Mouse (Mus musculus): ENCODE results near the gene Simc1. TPM values are rescaled to one million over a fixed set of nuclear protein-coding genes. Genes with fewer than 3 reads are reported as not detected.

Gene Simc1
- total RNA-seq, 2 experiments from 2014 or later: 7.2 to 21.1 TPM

- ATAC-seq (replicated peaks; ENCODE audit: low FRiP score, low TSS enrichment, poor library complexity, severe bottlenecking): no peak
Observed at GRCm38 (mm10) chr13:54521181-54521580, 17.6 kb downstream of the Simc1 start.

GRCm38 (mm10) chr13:54527140-54527539, 23.6 kb downstream of the Simc1 start:
- no peak for ATAC-seq (replicated peaks; ENCODE audit: low FRiP score, low TSS enrichment, poor library complexity, severe bottlenecking)

- no peak for ATAC-seq (replicated peaks; ENCODE audit: low FRiP score, low TSS enrichment, poor library complexity, severe bottlenecking)
Observed at GRCm38 (mm10) chr13:54532134-54532533, 28.6 kb downstream of the Simc1 start.

- ATAC-seq (replicated peaks; ENCODE audit: low FRiP score, low TSS enrichment, poor library complexity, severe bottlenecking): no peak
Observed at GRCm38 (mm10) chr13:54548036-54548435, 44.5 kb downstream of the Simc1 start.

- ATAC-seq (replicated peaks; ENCODE audit: low FRiP score, low TSS enrichment, poor library complexity, severe bottlenecking): no peak
Observed at GRCm38 (mm10) chr13:54556176-54556575, 52.6 kb downstream of the Simc1 start.

DNA sequence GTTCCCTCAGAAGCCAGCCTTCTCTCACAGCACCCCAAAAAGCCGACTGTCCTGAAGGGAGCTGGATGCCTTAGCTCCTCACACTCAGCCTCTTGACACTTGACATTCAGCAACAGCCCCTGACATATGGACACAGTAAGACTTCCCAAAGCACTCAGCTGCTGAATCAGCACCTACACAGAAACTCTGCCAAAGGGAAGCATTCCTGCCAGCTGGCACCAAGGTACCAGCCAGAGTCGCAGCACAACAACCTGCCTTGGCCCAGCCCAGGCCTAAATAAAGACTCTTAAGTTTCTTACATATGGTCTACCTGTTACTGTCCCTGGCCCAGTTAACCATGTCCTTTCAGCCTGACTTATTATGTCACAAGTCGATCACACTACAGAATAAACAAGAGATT, 53.2 kb downstream of the Simc1 start:
- no peak for ATAC-seq (replicated peaks; ENCODE audit: low FRiP score, low TSS enrichment, poor library complexity, severe bottlenecking)

DNA sequence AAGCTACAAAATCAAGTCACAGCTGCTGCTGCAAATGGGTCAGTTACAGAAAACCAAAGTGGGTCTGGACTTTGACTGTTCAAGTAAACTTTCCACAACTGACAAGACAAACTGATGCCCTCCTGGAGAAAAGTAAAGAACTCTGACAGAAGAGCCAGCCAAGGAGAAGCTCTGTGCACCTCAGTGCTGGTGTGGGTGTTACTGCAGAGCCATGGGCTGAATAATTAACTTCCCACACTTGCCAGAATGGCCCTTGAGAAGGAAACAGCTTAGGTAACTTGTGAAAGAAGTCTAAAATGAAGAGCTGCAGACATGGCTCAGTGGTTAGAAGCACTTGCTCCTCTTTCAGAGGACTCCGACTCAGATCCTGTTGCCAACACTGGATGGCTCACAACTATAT, 54.1 kb downstream of the Simc1 start:
- ATAC-seq (replicated peaks; ENCODE audit: low FRiP score, low TSS enrichment, poor library complexity, severe bottlenecking): no peak

GRCm38 (mm10) chr13:54559656-54560055, 56.1 kb downstream of the Simc1 start:
- no peak for ATAC-seq (replicated peaks; ENCODE audit: low FRiP score, low TSS enrichment, poor library complexity, severe bottlenecking)

GRCm38 (mm10) chr13:54560608-54561007, 57.0 kb downstream of the Simc1 start:
- no peak for ATAC-seq (replicated peaks; ENCODE audit: low FRiP score, low TSS enrichment, poor library complexity, severe bottlenecking)

DNA sequence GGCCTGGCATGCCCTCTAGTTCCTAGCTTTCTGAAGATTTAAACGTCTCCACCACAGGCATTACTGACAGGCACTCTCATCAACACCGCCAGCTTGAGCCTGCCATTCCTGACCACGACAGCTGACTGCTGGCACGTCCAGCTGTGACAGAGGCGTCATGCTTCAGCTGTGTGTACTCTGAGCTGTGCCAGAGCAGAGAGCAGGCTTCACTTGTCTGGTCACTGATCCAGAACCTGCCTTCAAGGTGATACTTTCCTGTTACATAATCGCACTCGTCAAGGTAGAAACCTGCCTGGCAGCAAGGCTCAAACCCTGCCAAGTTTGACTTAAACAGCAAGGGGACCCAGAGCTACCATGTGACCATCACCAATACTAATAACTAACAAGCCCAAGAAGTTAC, 59.0 kb downstream of the Simc1 start:
- no peak for ATAC-seq (replicated peaks; ENCODE audit: low FRiP score, low TSS enrichment, poor library complexity, severe bottlenecking)

DNA sequence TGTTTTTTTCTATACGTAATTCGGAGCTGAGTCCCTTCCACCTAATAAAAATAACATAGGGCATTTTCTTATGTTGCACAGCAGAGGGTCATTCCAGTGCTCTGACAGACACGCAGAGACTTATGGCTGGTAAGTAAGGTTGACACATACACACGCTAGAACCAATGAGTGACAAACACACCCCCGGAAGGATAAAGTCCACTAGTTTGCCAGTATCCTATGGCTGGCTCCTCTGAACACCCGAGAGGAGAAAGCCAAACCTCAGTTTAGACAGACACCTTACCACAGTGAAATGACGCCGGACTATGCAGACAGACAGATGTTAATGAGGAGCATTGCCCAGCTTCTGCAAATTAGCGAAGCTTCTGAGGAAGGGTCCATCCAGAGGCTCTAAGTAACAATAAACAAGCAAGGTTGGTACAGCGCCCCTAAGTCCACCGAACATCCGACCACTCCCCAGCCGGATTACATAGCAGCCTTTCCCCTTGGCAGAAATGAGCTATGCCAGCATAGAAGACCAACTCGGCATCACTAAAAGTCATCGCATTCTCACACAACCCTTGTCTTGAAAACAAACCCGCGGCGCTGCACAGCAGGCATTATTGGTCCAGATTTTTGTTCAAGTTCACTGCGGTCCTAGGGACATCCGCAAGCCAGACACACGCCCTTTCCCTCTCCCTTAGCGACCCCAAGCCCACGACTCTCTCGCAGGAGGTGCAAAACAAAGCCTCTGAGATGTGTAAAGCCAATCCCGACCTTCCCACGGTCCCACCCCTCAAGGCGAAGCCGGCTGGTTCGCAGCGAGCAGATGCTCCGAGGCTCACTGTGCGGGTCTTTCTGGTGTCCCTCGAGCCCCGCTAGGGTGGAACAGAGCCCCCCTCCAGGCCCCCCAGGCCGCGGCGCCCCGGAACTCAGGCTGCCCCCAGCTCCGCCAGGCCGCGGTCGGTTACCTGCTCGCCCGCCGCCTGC, 60.9 kb downstream of the Simc1 start:
- no peak for ATAC-seq (replicated peaks; ENCODE audit: low FRiP score, low TSS enrichment, poor library complexity, severe bottlenecking)

GRCm38 (mm10) chr13:54565201-54565581, 61.6 kb downstream of the Simc1 start, which contains the start of gene 4833439L19Rik:
4833439L19Rik (minus strand) TSS chr13:54565435.
- ATAC-seq (replicated peaks; ENCODE audit: low FRiP score, low TSS enrichment, poor library complexity, severe bottlenecking): peak; percentile 92

DNA sequence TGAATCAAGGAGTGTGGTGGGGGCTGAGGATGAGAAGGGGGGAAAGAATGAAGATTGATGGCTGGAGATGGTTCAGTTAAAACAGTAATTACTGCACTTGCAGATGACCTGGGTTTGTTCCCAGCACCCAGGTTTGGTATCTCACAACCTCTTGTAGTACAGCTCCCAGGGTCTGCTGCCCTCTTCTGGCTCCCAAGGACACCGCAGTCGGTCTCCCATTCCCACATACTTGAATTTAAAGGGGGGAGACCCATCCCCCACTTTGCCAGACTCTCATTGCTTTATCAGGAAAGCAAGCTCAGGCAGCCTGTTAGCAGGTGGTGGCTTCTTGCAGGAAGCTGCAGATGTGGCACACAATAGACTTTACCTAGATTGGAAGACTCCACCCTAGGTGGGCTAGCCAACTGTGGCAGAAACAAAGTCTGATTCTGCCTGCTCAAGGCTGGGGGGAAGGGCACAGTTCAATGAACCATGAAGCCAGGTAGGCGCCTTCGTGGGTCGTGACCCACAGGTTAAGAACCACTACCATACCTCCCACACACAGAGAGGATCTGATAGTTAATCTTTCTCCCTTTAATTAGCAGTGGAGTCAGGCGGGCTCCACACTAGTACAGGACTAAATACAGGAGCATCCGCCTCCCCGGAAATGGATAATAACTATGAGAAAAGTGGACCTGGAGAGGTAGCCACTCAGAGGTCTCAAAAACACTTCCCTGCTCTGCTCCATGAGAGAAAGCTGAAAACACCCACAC, 62.2 kb downstream of the Simc1 start:
- peak; percentile 47 for ATAC-seq (replicated peaks; ENCODE audit: low FRiP score, low TSS enrichment, poor library complexity, severe bottlenecking)

DNA sequence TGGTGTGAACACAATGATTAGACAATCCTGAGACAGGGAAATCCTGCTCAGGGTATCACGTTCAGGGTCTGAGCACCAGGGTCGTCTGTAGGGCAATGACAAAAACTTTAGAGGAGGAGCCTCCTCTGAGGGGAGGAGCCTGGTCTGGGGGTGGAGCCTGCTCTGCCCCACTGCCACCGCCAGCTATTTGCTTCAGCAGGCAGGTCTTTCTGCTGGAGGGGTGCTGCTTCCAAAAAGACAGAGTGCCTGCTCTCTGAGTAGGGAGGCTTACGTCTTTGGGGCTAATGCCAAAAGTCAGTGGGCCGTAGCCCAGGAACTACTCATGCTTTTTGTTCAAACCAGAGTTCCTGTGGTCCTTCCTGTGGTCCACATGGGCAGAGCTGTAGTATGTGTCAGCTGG, 64.8 kb downstream of the Simc1 start:
- ATAC-seq (replicated peaks; ENCODE audit: low FRiP score, low TSS enrichment, poor library complexity, severe bottlenecking): no peak

- no peak for ATAC-seq (replicated peaks; ENCODE audit: low FRiP score, low TSS enrichment, poor library complexity, severe bottlenecking)
Observed at GRCm38 (mm10) chr13:54569282-54569681, 65.7 kb downstream of the Simc1 start.

GRCm38 (mm10) chr13:54570736-54571135, 67.2 kb downstream of the Simc1 start:
- ATAC-seq (replicated peaks; ENCODE audit: low FRiP score, low TSS enrichment, poor library complexity, severe bottlenecking): no peak

DNA sequence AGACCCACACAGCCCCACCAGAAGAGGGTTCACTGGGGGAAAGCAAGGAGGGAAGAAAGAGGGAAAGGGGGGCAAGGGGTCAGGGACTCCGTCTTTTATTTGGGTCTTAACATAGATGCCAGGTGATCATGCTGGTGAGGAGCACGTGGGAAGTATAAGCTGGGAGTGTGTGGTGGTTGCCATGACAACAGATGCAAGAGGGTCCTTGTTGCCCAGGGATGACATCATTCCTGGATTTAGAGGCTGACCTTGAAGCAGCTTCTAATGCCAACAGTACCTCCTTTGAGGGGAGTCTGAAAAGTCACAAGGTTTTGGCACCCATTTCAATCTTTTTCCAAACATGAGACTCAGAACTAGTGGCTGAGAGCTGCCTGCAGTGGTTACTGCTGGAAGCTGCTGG, 68.1 kb downstream of the Simc1 start:
- no peak for ATAC-seq (replicated peaks; ENCODE audit: low FRiP score, low TSS enrichment, poor library complexity, severe bottlenecking)

DNA sequence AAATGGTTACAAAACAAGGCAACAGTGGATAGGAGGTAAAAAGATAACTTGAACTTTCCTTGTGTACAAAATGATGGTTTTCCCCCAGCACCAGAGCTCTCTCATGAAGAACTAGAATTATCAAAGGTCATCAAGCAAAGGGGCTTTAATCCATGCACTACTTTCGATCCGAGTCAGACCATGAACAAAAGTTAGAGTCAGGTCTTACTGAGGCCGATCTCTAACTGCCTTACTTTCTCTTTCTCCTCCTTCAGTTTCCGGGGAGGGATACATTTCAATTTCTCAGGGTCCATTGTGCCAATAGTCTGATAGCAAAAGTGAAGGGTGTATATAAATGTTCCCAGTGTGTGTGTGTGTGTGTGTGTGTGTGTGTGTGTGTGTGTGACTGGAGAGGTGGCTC, 69.0 kb downstream of the Simc1 start:
- ATAC-seq (replicated peaks; ENCODE audit: low FRiP score, low TSS enrichment, poor library complexity, severe bottlenecking): no peak

GRCm38 (mm10) chr13:54574854-54575481, 71.4 kb downstream of the Simc1 start, which contains the start of gene Arl10:
Arl10 (plus strand) TSS chr13:54575015.
- ATAC-seq (replicated peaks; ENCODE audit: low FRiP score, low TSS enrichment, poor library complexity, severe bottlenecking): peak; percentile 69

GRCm38 (mm10) chr13:54575489-54575888, 71.9 kb downstream of the Simc1 start:
- no peak for ATAC-seq (replicated peaks; ENCODE audit: low FRiP score, low TSS enrichment, poor library complexity, severe bottlenecking)

Data from megakaryocyte-erythroid progenitor cell, adult 5-6 weeks (primary cell).